8 mouse cellular contexts compared by ENCODE assay signal in the genomic region with DNA sequence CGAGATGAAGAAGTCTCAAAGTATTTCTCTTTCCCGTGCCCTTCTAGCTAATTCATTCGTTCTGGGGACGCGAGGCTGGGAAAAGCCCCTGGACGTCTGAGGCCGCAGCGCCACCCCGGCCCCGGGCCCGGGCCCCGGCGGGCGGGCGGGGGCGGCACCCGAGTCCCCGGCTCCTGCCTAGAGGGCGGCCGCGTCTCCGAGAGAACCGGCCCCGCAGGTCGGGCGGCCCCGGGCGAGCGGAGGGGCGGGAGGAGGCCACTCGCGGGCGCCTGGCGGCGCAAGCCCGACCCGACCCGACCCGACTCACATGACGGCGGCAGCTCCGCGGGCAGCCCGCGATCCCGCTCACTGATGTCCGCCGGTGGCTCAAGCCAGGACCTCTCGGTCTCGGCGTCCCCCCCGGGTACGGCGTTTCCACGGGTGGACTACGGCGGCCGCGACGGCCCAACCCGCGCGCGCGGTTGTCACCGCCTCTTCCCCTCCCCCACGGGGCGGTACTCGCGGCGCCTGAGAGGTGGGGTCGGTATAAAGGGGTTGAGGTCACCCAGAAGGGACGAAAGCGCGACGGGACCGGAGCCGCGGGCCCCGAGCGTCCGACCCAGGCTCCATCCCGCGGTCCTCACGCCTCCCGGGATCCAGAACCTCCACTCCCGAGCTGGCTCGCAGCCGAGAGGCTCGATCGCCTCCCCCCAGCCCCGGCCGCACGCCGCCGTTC. TPM values are rescaled to one million over a fixed set of nuclear protein-coding genes. Genes with fewer than 3 reads are reported as not detected.
DNase-seq lines count a peak whose midpoint lies in the region; ATAC-seq and TF ChIP-seq lines count a peak whose summit lies in the region.

Elf1 (plus strand) TSS at position 571 of the 715 bp plus-strand sequence.

- TF ChIP-seq EP300 in heart, adult 2 months (IDR thresholded peaks at IDR 0.05; ENCODE audit: insufficient read depth, low read depth, low read length), result peak; percentile 56; the same call in 1 of the 2 replicates

- TF ChIP-seq CTCF in heart, adult 2 months (IDR thresholded peaks at IDR 0.05), result peak; percentile 25

- TF ChIP-seq POLR2A in heart, adult 2 months (IDR thresholded peaks at IDR 0.05; ENCODE audit: insufficient read depth, low read depth, low read length), result peak; percentile 91

- peak within 1 kb of the TSS; percentile 90 for H3K9ac ChIP-seq in embryonic facial prominence, embryonic 13.5 days
- peak within 1 kb of the TSS; percentile 97 for H3K9ac ChIP-seq in heart, adult 2 months (ENCODE audit: low read depth, low read length)
- H3K9ac ChIP-seq in limb, embryonic 12.5 days (replicated peaks), result peak within 1 kb of the TSS; percentile 98
- peak within 1 kb of the TSS; percentile 96 for H3K9ac ChIP-seq in midbrain, embryonic 14.5 days (replicated peaks; ENCODE audit: low read length)

- peaks cover 15% of the 10 kb centered on the region for H3K36me3 ChIP-seq in embryonic facial prominence, embryonic 13.5 days
- peaks cover 4% of the 10 kb centered on the region for H3K36me3 ChIP-seq in heart, adult 2 months (ENCODE audit: control insufficient read depth, insufficient read depth, low read length)
- H3K36me3 ChIP-seq in limb, embryonic 12.5 days, result peaks cover 31% of the 10 kb centered on the region
- peaks cover 7% of the 10 kb centered on the region for H3K36me3 ChIP-seq in midbrain, embryonic 14.5 days (ENCODE audit: control insufficient read depth, insufficient read depth, low read length)

- intact Hi-C loops in heart, adult 2 months (cut with DNase I), result loop anchor here (2.0 kb wide), 3 partner anchors 54 to 106 kb away; partner anchors contain the start of gene Sugt1

- peak; percentile 84 for ATAC-seq in embryonic facial prominence, embryonic 13.5 days (ENCODE audit: insufficient number of reproducible peaks, insufficient read depth, low FRiP score, low TSS enrichment, low read depth)
- ATAC-seq in limb, embryonic 12.5 days (ENCODE audit: insufficient number of reproducible peaks, insufficient read depth, low FRiP score, low TSS enrichment, low read depth), result peak; percentile 78
- peak; percentile 86 for ATAC-seq in midbrain, embryonic 14.5 days (ENCODE audit: low FRiP score, low TSS enrichment)

- DNase-seq in 3T3-L1 (ENCODE audit: low read depth, low spot score), result peak; percentile 77
- peak; percentile 95 to 96 for DNase-seq in adrenal gland, postnatal 4 days (ENCODE audit: low spot score in 2 of 2)
- peak; percentile 98 to 100 for DNase-seq in heart, adult 2 months
- DNase-seq in kidney, adult 8-10 months, result peak; percentile 94 to 96
- peak; percentile 95 for DNase-seq in midbrain, embryonic 14.5 days
- DNase-seq in spleen, adult 12 weeks (ENCODE audit: low spot score), result peak; percentile 87

- peaks cover 14% of the 10 kb centered on the region for H3K79me2 ChIP-seq in heart, adult 2 months (replicated peaks; ENCODE audit: control insufficient read depth, insufficient read depth, low read length)

- H3K4me3 ChIP-seq in embryonic facial prominence, embryonic 13.5 days, result peak within 1 kb of the TSS; percentile 69
- H3K4me3 ChIP-seq in heart, adult 2 months, result peak within 1 kb of the TSS; percentile 100
- peak within 1 kb of the TSS; percentile 90 for H3K4me3 ChIP-seq in limb, embryonic 12.5 days (replicated peaks)
- H3K4me3 ChIP-seq in midbrain, embryonic 14.5 days (replicated peaks; ENCODE audit: low read depth, low read length), result peak within 1 kb of the TSS; percentile 92

- under 1% methylated on average over 72 of the region's 96 CpGs for WGBS in embryonic facial prominence, embryonic 13.5 days
- under 1% methylated on average over 95 of the region's 96 CpGs for WGBS in heart, adult 2 months
- under 1% methylated on average over 86 of the region's 96 CpGs for WGBS in limb, embryonic 12.5 days
- WGBS in midbrain, embryonic 14.5 days, result under 1% methylated on average over 84 of the region's 96 CpGs

- H3K27me3 ChIP-seq in embryonic facial prominence, embryonic 13.5 days, result no peaks in the 10 kb centered on the region
- H3K27me3 ChIP-seq in heart, adult 2 months (ENCODE audit: control insufficient read depth, insufficient read depth, low read length), result no peaks in the 10 kb centered on the region
- H3K27me3 ChIP-seq in limb, embryonic 12.5 days, result no peaks in the 10 kb centered on the region
- H3K27me3 ChIP-seq in midbrain, embryonic 14.5 days (ENCODE audit: control insufficient read depth, insufficient read depth, low read length), result no peaks in the 10 kb centered on the region

- peaks cover 34% of the 10 kb centered on the region for H3K4me1 ChIP-seq in embryonic facial prominence, embryonic 13.5 days
- peaks cover 19% of the 10 kb centered on the region for H3K4me1 ChIP-seq in heart, adult 2 months (ENCODE audit: control insufficient read depth, insufficient read depth, low read length)
- peaks cover 31% of the 10 kb centered on the region for H3K4me1 ChIP-seq in limb, embryonic 12.5 days (replicated peaks)
- peaks cover 21% of the 10 kb centered on the region for H3K4me1 ChIP-seq in midbrain, embryonic 14.5 days (ENCODE audit: control insufficient read depth, insufficient read depth, low read length)

- no peaks in the 10 kb centered on the region for H3K9me3 ChIP-seq in embryonic facial prominence, embryonic 13.5 days
- no peaks in the 10 kb centered on the region for H3K9me3 ChIP-seq in limb, embryonic 12.5 days
- H3K9me3 ChIP-seq in midbrain, embryonic 14.5 days (ENCODE audit: control insufficient read depth, low read length), result no peaks in the 10 kb centered on the region

- H3K27ac ChIP-seq in embryonic facial prominence, embryonic 13.5 days, result peak within 1 kb of the TSS; percentile 99
- peak within 1 kb of the TSS; percentile 100 for H3K27ac ChIP-seq in heart, adult 2 months
- peak within 1 kb of the TSS; percentile 100 for H3K27ac ChIP-seq in limb, embryonic 12.5 days
- H3K27ac ChIP-seq in midbrain, embryonic 14.5 days (replicated peaks; ENCODE audit: low read depth, low read length), result peak within 1 kb of the TSS; percentile 100

- H3K4me2 ChIP-seq in embryonic facial prominence, embryonic 13.5 days, result peak within 1 kb of the TSS; percentile 79
- H3K4me2 ChIP-seq in limb, embryonic 12.5 days, result peak within 1 kb of the TSS; percentile 71
- peak within 1 kb of the TSS; percentile 64 for H3K4me2 ChIP-seq in midbrain, embryonic 14.5 days (ENCODE audit: low read length)

RNA-seq across cellular contexts. Expression of gene Elf1, which starts in this region (rescaled TPM):
- 10 to 100 TPM; 27.4 to 28.8 TPM for total RNA-seq in adrenal gland, postnatal 4 days (2021)
- 12.9 and 13.1 TPM in 2 replicates for polyA plus RNA-seq in embryonic facial prominence, embryonic 13.5 days (2015; fragmentation: Nextera tagmentation; extraction: Ambion mirVana)
- total RNA-seq in heart, adult 2 months (2021), result 10 to 100 TPM; 13.3 to 13.7 TPM
- polyA plus RNA-seq in heart, adult 2 months (2012; rRNA removed), result 6.6 and 11.3 TPM in 2 replicates
- polyA plus RNA-seq in limb, embryonic 12.5 days (2016; fragmentation: Nextera tagmentation; extraction: Ambion mirVana), result 8.8 and 10.2 TPM in 2 replicates
- polyA plus RNA-seq in midbrain, embryonic 14.5 days (2014; fragmentation: Nextera tagmentation; extraction: Ambion mirVana), result 2.7 and 3.7 TPM in 2 replicates

Comparison
In these comparisons a context has a peak if more than half of its experiments do, and no peak if none do; other contexts are left out.
1. Peak in every context shown above with its lines: DNase-seq, ATAC-seq, H3K4me3 ChIP-seq and H3K27ac ChIP-seq.